Mouse (Mus musculus) retina, postnatal 1 day (tissue): ENCODE data around the gene Ebf3.

Experiments used
- DNase-seq: peaks from one replicate; pipeline ENCODE4 v3.0.0-alpha.2; 2012

Ebf3 gene

GRCm38 (mm10) chr7:137313904-137314691 lies at the start of gene Ebf3:
TSS of gene Ebf3 (minus strand) at chr7:137314445.
- DNase-seq: peak; percentile 91

- no peak for DNase-seq
These were observed 32.6 kb upstream of the Ebf3 start for GRCm38 (mm10) chr7:137346860-137347259.

DNA sequence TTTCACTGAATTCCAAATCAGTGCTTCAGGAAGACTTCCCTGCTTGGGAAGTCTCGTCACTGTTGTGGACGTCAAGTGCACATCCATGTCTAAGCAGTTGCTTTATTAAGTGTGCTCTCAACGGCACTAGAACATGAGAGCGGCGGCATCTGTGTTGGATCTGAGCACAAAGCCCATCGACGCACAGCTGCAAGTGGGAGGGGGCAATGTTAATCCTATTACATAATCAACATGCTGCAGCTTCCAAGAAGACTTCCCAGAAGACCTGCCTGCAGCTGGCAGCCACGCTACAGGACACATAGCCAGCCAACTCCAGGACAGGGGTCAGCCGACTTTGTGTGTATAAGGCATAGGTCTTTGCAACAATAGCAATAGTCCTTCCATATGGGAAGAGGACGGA lies 31.8 kb upstream of the Ebf3 start:
- DNase-seq: peak; percentile 62

DNA sequence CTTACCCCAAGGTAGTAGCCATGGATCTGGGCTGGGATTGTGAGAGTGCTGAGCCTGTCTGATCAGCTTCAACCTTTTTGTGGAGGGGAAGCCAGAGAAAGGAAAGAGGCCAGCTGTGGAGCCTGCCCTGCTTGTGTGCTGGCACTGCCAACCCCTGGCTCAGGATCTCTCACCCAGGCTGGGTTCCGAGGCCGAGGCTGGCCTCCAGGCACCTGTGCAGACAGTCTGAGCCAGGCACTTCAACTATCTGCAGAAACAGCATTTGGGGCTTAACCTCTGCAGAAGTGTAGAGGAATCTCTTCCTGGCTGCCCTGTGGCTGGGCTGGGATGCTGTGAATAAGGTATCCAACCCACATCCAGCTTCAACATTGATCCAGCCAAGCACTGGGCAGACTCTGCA lies 19.7 kb upstream of the Ebf3 start:
- DNase-seq: no peak

GRCm38 (mm10) chr7:137322926-137323325 lies 8.7 kb upstream of the Ebf3 start:
- DNase-seq: peak; percentile 27

DNA sequence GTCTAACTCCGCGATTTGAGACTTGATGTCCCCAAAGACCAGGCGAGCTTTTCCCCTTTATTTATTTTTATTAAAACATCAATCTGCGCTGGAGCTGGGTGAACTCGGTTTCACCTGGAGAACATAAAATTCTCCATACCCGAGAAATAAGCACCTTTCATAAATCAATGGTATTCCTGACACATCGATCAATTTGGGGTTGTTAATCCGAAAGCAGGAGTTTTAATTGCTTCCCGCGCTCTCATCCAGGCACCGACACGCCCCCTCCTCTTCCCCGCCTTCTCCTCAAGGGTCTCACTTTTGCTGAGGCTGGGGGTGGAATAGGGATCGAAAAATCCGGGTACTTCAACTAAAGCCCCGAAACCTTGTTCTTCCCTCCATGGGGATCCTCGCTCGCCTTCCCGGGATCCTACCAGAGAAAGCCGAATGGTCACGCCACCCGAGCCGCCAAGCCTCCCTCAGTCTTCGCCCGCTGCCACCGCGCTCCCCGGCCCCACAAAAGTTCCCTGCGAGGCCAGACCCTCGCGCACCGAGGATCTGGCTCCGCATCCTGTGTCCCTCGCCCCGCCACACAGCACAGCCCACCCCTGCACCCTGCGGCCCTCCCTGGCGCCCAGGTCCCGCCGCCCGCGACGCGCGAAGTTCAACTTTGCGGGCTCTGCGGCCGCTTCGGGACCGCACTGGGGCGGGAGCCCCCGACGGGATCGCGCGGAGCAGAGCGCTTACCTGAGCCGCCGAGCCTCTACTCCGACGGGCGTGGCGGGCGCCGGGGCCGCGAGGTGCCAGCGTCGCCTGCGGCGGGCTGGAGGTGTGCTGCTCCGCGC lies 7.9 kb upstream of the Ebf3 start:
- DNase-seq: peak; percentile 21

DNA sequence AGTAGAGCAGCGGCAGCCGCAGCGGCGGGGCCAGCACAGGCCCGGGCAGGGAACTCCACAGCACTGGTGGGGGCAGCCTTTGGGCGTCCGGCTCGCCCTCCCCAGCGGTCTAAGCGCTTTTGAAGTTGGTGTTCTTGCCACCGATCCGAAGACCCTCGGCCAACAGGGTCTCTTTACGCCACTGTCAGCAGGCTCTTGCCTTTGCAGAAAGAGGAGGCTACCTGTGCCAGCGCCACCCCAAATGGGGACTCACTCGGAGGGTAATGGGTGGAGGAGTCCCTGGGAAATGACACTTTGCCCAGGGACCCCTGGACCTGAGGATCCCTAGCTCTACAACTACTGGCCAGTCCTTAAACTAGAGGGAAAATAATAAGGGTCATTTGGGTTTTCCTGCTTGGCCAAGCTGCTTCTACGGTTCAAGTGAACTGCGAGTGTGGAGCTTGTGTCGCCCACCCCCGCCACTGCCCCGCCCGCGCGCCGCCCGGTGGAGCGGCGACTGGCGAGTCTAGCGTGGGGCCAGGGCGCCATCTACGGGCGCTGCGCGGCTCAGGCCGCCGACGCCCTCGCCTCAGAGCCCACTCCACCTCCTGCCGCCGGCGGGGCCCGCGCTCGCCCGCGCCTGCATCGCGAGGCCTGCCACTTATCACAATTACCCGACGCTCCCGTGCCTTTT lies 7.0 kb upstream of the Ebf3 start:
- DNase-seq: peak; percentile 84

DNA sequence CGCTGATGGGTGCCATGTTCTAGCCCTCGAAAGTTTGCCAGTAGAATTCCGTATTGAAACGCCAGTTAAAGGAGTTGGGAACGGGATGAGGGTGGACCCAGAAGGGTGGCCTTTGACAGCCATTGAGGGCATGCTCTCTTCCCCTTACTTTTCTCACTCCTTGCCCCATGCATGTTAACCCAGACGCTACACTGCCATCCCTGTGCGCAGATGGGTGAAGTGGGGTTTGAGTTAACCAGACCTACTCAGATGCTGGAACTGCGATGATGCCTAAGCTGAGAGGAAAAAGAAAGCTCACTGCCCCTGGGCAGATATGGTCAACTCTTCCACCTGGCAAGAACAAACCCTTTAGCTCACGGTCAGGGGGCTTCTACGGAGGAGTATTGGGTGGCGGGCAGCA lies 6.1 kb upstream of the Ebf3 start:
- DNase-seq: no peak

DNA sequence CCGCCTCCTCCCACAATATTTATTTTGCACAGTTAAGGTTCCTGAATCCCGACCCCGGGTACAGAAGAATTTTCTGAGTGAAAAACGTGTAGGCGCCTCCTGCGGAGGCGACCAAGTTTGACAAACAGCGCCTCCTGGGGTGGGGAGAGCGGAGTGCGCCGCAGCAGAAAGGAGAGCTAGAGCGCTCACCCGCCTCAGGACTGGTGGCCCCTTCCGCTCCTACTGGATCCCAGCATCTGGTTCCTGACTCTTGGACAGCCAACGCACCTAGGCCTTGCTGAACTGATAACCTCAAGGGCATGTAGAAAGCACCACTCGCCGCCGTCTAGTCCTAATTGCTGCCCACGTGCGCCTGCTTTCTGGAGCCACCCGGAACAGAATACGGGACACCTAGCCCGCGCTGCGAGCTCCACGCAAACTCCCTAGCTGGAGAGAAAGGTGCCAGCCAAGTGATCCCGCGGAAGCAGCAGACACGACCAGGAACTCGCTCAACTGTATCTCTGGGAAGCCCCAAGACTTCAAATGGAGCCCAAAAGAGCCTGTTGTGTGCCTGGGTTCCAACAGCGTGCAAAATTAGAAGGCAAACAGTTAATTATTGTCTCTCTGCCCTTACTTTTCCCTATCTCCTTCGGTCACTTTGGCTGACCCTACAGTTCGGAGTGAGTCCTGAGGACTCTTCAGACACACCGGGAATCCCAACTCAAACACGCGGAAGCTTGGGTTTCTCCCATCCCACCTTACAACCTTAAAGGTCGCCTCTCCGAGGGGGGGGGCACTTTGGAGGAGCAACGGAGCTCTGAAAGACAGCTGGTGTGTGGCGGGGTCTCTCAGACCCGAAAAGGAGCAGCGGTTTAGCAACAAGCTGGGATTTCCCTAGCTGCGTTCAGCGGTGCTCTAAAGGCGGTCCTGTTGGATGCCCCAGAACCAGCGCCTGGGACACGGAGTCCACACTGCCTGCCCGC lies 5.0 kb upstream of the Ebf3 start:
- peak; percentile 79 for DNase-seq

- peak; percentile 24 for DNase-seq
These were observed 4.1 kb upstream of the Ebf3 start for GRCm38 (mm10) chr7:137318383-137318775.

GRCm38 (mm10) chr7:137317659-137318382 lies 3.6 kb upstream of the Ebf3 start:
- DNase-seq: no peak

DNA sequence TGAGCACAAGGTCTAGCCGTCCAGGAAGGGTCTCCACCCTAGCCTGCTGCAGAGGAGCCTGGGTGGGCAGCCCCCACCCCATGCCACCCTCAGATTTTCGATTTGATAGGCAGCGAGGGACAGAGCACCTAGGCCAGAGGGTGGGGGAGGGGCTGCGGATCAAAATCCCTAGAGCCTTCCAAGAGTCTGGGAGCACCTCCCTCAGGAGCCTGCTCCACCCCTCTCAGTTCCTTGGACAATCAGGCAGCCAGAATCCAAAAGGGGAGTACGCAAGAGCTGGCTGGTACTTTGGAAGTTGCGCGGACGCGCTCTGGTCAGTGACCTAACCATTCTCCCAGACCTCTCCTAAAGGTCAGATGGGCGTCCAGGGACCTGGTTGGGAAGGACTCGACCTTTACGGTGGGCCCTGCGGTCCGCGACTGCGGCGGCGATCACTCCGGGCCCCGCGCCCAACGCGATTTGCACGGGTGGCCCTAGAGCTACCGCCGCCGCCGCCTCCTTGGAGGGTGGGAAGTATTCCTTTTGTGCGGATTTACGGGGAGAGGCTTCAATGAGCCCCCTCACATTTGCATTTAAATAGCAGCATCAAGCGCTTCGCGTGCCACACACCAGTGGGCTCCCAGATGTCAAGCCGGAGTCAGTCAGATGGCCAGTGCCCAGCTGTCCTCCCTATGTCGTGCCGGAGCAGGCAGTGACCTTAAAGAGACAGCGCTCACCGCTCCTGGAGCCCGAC lies 2.8 kb upstream of the Ebf3 start:
- peak; percentile 75 for DNase-seq

DNA sequence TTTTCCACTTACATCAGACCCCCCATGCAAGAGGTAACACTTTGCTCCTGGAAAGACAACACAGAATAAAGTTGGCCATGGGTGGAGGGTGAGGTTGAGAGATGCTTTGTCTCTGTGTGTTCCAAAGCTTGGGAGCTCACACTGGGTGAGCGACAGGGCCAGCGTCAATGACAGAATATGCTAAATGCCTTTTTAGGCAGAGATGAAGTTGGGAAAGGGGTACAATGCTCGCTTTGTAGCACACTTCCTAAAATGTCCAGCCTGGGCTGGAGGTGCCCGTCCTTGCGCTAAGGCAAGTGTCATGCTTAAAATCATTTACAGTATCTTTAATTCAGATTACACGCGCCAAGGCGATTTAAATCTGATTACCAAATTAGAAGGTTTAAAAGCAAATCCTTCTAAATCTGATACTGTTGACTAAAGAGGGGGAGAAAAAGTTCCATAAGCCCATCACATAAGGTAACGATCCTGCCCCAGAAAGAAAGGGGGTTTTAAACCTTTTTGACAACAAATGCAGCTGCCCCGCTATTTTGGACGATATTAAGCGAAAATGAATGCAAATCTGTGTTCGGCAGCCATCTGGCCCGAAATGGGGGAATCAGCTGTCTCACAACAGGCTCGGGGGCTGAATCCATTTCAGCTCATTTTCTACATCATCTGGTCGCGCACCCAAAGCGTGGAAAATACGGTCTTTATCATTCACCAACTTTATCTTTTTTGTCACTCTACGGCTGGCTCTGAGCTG lies 2.1 kb upstream of the Ebf3 start:
- peak; percentile 55 for DNase-seq

DNA sequence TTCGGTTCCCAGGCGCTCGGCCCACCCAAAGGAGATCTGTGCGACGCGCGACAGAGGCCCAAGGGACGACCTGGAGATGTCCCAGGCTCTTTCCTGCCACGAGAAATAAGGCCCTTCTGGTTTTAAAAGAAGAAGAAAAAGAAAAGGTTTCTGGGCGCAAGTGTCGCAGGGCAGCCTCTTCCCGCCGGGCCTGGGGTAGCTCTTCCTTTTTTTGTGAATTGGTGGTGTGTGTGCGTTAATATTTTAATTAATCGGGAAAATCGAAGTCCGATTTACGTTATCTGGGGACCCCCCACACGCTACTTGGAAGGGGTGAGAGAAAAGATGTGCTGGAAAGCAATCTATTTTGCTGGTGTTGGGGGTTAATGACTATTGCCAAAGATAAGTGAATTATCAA lies 1.3 kb upstream of the Ebf3 start:
- no peak for DNase-seq

DNA sequence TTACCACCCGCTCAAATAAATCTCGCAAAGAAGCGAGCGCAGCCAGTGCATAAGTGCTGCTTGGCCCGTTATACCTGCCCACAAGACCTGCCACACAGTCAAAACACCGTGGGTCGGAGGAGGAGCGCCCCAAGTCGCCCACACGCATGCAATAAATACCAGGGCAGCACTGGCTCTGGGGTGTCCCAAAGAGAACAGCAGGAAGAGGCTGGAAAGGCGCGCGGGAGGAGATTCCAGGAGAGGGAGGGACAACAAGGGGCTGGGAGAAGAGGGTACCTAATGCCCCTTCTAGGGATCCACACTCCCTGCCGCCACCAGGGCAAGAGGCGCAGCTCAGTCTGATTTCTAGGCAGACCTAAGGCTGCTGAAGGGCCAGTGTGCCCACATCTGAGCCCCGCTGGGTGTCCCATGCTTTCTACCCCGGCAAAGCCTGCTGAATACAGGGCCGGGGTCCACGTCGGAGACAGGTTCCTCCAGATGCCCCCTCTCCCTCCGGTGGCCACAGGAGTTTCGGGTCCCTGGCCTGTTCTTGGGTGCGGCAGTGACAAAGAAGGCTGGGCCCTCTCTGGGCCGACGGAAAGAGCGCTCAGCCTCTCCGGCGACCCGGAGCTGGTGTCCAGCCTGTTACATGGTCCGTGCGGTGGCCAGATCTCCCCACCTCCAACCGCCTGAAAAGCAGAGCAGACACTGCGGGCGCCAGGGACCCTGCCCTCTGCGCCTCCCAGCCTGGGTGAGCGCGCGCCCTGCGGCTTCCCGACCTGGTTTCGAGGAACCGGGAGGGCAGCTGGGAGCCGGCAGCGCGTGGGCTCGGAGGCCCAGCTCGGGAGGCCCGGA lies 682 bp upstream of the Ebf3 start:
- DNase-seq: peak; percentile 41

GRCm38 (mm10) chr7:137313183-137313903 lies 902 bp downstream of the Ebf3 start:
- DNase-seq: peak; percentile 72

GRCm38 (mm10) chr7:137312933-137313182 lies 1.4 kb downstream of the Ebf3 start:
- no peak for DNase-seq

GRCm38 (mm10) chr7:137312166-137312932 lies 1.9 kb downstream of the Ebf3 start:
- peak; percentile 37 for DNase-seq
